Mouse (Mus musculus) kidney, postnatal 14 days (tissue): ENCODE measurements around the gene Slc7a7.

ENCODE experiments used
- DNase-seq: peaks from one replicate; pipeline ENCODE4 v3.0.0; 2022; ENCODE audit warnings: mixed read lengths

Gene Slc7a7

GRCm38 (mm10) chr14:54417623-54418081, at the start of gene Slc7a7:
TSS of gene Slc7a7 (minus strand) at chr14:54417780.
- DNase-seq, result peak; percentile 65

- peak; percentile 84 for DNase-seq
Measured at GRCm38 (mm10) chr14:54464293-54465005, 46.9 kb upstream of the Slc7a7 start.

- DNase-seq, result peak; percentile 94
Measured at GRCm38 (mm10) chr14:54463959-54464292, 46.3 kb upstream of the Slc7a7 start, which contains the start of gene Lrp10. TSS of gene Lrp10 (plus strand) at chr14:54464137.

GRCm38 (mm10) chr14:54463108-54463958, 45.8 kb upstream of the Slc7a7 start:
- no peak for DNase-seq

GRCm38 (mm10) chr14:54462146-54462545, 44.6 kb upstream of the Slc7a7 start:
- DNase-seq, result no peak

GRCm38 (mm10) chr14:54457907-54458569, 40.5 kb upstream of the Slc7a7 start:
- DNase-seq, result no peak

- DNase-seq, result no peak
Measured at GRCm38 (mm10) chr14:54454669-54455528, 37.3 kb upstream of the Slc7a7 start.

GRCm38 (mm10) chr14:54453566-54453965, 36.0 kb upstream of the Slc7a7 start:
- no peak for DNase-seq

GRCm38 (mm10) chr14:54445476-54445875, 27.9 kb upstream of the Slc7a7 start:
- no peak for DNase-seq

GRCm38 (mm10) chr14:54443712-54444618, 26.4 kb upstream of the Slc7a7 start:
- DNase-seq, result peak; percentile 49

GRCm38 (mm10) chr14:54443196-54443595, 25.6 kb upstream of the Slc7a7 start:
- DNase-seq, result peak; percentile 55

- DNase-seq, result no peak
Measured at GRCm38 (mm10) chr14:54442548-54442947, 25.0 kb upstream of the Slc7a7 start.

GRCm38 (mm10) chr14:54441365-54441764, 23.8 kb upstream of the Slc7a7 start:
- DNase-seq, result no peak

GRCm38 (mm10) chr14:54440538-54440937, 23.0 kb upstream of the Slc7a7 start:
- DNase-seq, result no peak

GRCm38 (mm10) chr14:54439610-54440009, 22.0 kb upstream of the Slc7a7 start:
- DNase-seq, result no peak

- DNase-seq, result no peak
Measured at GRCm38 (mm10) chr14:54439155-54439554, 21.6 kb upstream of the Slc7a7 start.

- no peak for DNase-seq
Measured at GRCm38 (mm10) chr14:54435194-54435918, 17.8 kb upstream of the Slc7a7 start.

GRCm38 (mm10) chr14:54433941-54434531, 16.5 kb upstream of the Slc7a7 start:
- no peak for DNase-seq

GRCm38 (mm10) chr14:54432837-54433830, 15.6 kb upstream of the Slc7a7 start:
- no peak for DNase-seq
